ENCODE assay signal across 10 mouse cellular contexts in genomic region chr14:104468623-104468970, GRCm38 (mm10). TPM values are rescaled to one million over a fixed set of nuclear protein-coding genes. Genes with fewer than 3 reads are reported as not detected.
DNase-seq lines count a peak whose midpoint lies in the region; ATAC-seq lines count a peak whose summit lies in the region.
"Had no signal": no experiment of that assay in that cellular context is flagged by ENCODE, and none has a peak within 500 bp of the region (broad histone marks: within the 10 kb centered on the region; RNA-seq: fewer than 3 reads in every experiment).

No protein-coding gene starts in this region.

- H3K9ac ChIP-seq in neural tube, embryonic 11.5 days (ENCODE audit: low read length): no peak overlapping the region
- H3K9ac ChIP-seq in liver, embryonic 16.5 days (ENCODE audit: low read depth, low read length): no peak overlapping the region

- H3K27ac ChIP-seq in neural tube, embryonic 11.5 days (ENCODE audit: low read depth, low read length): no peak overlapping the region
- H3K27ac ChIP-seq in liver, embryonic 16.5 days (ENCODE audit: low read length): no peak overlapping the region
- H3K27ac ChIP-seq: embryonic facial prominence, embryonic 12.5 days; kidney, postnatal 0 days had no signal

- peaks cover 91% of the 10 kb centered on the region for H3K27me3 ChIP-seq in neural tube, embryonic 11.5 days (ENCODE audit: control insufficient read depth, insufficient read depth, low read length)
- peaks cover 95% of the 10 kb centered on the region for H3K27me3 ChIP-seq in liver, embryonic 16.5 days (ENCODE audit: control insufficient read depth, insufficient read depth, low read depth, low read length)

- peak overlapping the region; percentile 74; the same call in 1 of the 2 replicates for H3K4me2 ChIP-seq in neural tube, embryonic 11.5 days (ENCODE audit: low read depth)
- H3K4me2 ChIP-seq in liver, embryonic 16.5 days (ENCODE audit: low read depth, low read length): 0 out of 2 replicates have a peak overlapping the region, but pooled peaks have one; percentile 64

- H3K4me1 ChIP-seq in neural tube, embryonic 11.5 days (ENCODE audit: control insufficient read depth, insufficient read depth, low read length): peaks cover 17% of the 10 kb centered on the region
- peaks cover 4% of the 10 kb centered on the region; the same call in 1 of the 2 replicates for H3K4me1 ChIP-seq in liver, embryonic 16.5 days (ENCODE audit: control insufficient read depth, low read depth, low read length)

- ATAC-seq in neural tube, embryonic 11.5 days (ENCODE audit: insufficient read depth, low FRiP score, low TSS enrichment): no peak
- no peak for ATAC-seq in liver, embryonic 16.5 days (ENCODE audit: low read depth)

- no peaks in the 10 kb centered on the region for H3K9me3 ChIP-seq in neural tube, embryonic 11.5 days (ENCODE audit: control insufficient read depth, low read length)
- no peaks in the 10 kb centered on the region for H3K9me3 ChIP-seq in liver, embryonic 16.5 days (replicated peaks; ENCODE audit: control insufficient read depth, low read length)
- H3K9me3 ChIP-seq: embryonic facial prominence, embryonic 12.5 days had no signal

- H3K4me3 ChIP-seq in neural tube, embryonic 11.5 days (ENCODE audit: low read depth, low read length): peak overlapping the region; percentile 61; the same call in 1 of the 2 replicates
- no peak overlapping the region for H3K4me3 ChIP-seq in liver, embryonic 16.5 days (ENCODE audit: low read depth, low read length)

- H3K36me3 ChIP-seq in neural tube, embryonic 11.5 days (ENCODE audit: control insufficient read depth, insufficient read depth, low read length): no peaks in the 10 kb centered on the region
- H3K36me3 ChIP-seq in liver, embryonic 16.5 days (ENCODE audit: control insufficient read depth, insufficient read depth): no peaks in the 10 kb centered on the region
- H3K36me3 ChIP-seq: embryonic facial prominence, embryonic 12.5 days had no signal

- WGBS in neural tube, embryonic 11.5 days: 6% methylated on average over 6 of the region's 6 CpGs
- WGBS in liver, embryonic 16.5 days (ENCODE audit: insufficient replicate concordance): 10% methylated on average over 6 of the region's 6 CpGs

- DNase-seq in embryo, embryonic 9.5 days (ENCODE audit: extremely low spot score): peak; percentile 17
- DNase-seq in embryo, embryonic 11 days: no peak
- DNase-seq in neural tube, embryonic 11.5 days (ENCODE audit: low spot score): no peak
- no peak for DNase-seq in neural tube, embryonic 10.5 days (ENCODE audit: extremely low spot score, low spot score)
- DNase-seq in urinary bladder, postnatal 4 days (ENCODE audit: low spot score in 2 of 2): no peak
- no peak for DNase-seq in thymus, postnatal 0 days (ENCODE audit: low spot score)
- no peak for DNase-seq in kidney, postnatal 10 days

RNA-seq across cellular contexts. Expression of gene Pou4f1, which starts 0.8 kb away (rescaled TPM):
- polyA plus RNA-seq in neural tube, embryonic 11.5 days (2014; fragmentation: Nextera tagmentation; extraction: Ambion mirVana): 79.6 and 96.7 TPM in 2 replicates
- polyA plus RNA-seq in liver, embryonic 16.5 days (2015; fragmentation: Nextera tagmentation; extraction: Ambion mirVana): not detected in 2 replicates
- polyA plus RNA-seq in thymus, postnatal 0 days (2015; fragmentation: Nextera tagmentation; extraction: Ambion mirVana): 1.0 and 1.3 TPM in 2 replicates

RNA-seq across cellular contexts. Expression of gene Rnf219, which starts 53.8 kb away (rescaled TPM):
- 40.2 and 46.1 TPM in 2 replicates for polyA plus RNA-seq in neural tube, embryonic 11.5 days (2014; fragmentation: Nextera tagmentation; extraction: Ambion mirVana)
- polyA plus RNA-seq in liver, embryonic 16.5 days (2015; fragmentation: Nextera tagmentation; extraction: Ambion mirVana): 3.1 and 3.6 TPM in 2 replicates
- polyA plus RNA-seq in thymus, postnatal 0 days (2015; fragmentation: Nextera tagmentation; extraction: Ambion mirVana): 24.2 and 25.3 TPM in 2 replicates

Comparison
In these comparisons a context has a peak if more than half of its experiments do, and no peak if none do; other contexts are left out.
1. RNA of gene Pou4f1, which starts 0.8 kb away (polyA plus RNA-seq): 79.6 to 96.7 TPM in neural tube, embryonic 11.5 days; 1.0 to 1.3 TPM in thymus, postnatal 0 days and not detected in liver, embryonic 16.5 days; every median in the first group is over 10 times any median in the second.